Mouse (Mus musculus) bone marrow, adult 2 months (tissue): Measurements from ENCODE around the gene Vwa2.

Experiments
- CTCF ChIP-seq: fragments of 200-500 bp; IDR thresholded peaks from 2 replicates; pipeline ENCODE4 v1.5.1; 2011; ENCODE audit warnings: low read length, control low read depth; ENCODE audit not compliant: control insufficient read depth, insufficient read depth
- POLR2A ChIP-seq: fragments of 200-500 bp; IDR thresholded peaks from 2 replicates; pipeline ENCODE4 v1.6.1; 2011; ENCODE audit warnings: low read depth, mild to moderate bottlenecking, control low read depth, low read length, borderline replicate concordance; ENCODE audit not compliant: control insufficient read depth

DNA sequence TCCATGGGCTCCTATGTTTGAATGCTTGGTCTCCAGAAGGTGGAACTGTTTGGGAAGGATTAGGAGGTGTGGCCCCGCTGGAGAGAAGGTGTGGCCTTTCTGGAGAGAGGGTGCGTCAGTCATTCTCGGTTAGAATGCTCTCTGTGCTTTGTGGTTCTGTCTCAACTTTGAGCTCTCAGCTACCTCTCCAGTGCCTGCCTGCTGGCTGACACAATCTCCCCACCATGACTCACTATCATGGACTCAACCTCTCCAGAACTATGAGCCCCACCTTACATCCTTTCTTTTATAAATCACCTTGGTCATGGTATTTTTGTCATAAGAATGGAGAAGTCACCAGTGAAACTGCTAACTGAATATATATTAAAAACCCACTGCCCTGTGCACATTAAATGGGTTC is 40.6 kb downstream of the Vwa2 start:
- TF ChIP-seq POLR2A: no peak
- TF ChIP-seq CTCF: no peak
